Mouse (Mus musculus): ENCODE measurements at regions not wholly inside any gene's neighbourhood (a gene's known extent, or its start where the extent isn't known, plus 50 kb on each side); places are given as distances from the start of the nearest gene placed in this dataset.

- Histone ChIP-seq H3K9me3 (ENCODE audit: low read length) (no peaks in the 10 kb centered on the region), H3K4me3 (ENCODE audit: low read depth, low read length) (no peak overlapping the region), H3K27me3 (ENCODE audit: insufficient read depth, low read length) (no peaks in the 10 kb centered on the region), H3K4me2 (ENCODE audit: low read depth, low read length) (no peak overlapping the region), H3K27ac (ENCODE audit: low read depth) (no peak overlapping the region), H3K4me1 (ENCODE audit: insufficient read depth) (no peaks in the 10 kb centered on the region), H3K9ac (replicated peaks) (no peak overlapping the region), H3K36me3 (replicated peaks; ENCODE audit: insufficient read depth, low read length) (no peaks in the 10 kb centered on the region)
- WGBS (ENCODE audit: insufficient replicate concordance): 76% methylated on average over 2 of the region's 2 CpGs
- TF ChIP-seq CTCF (IDR thresholded peaks at IDR 0.05; ENCODE audit: low read depth) (no peak), EP300 (IDR thresholded peaks at IDR 0.05; ENCODE audit: low read depth) (no peak)
- ATAC-seq: no peak
- no peak for DNase-seq
Observed at GRCm38 (mm10) chr12:68728882-68729281, 430.1 kb downstream of the Rps29 start.

DNA sequence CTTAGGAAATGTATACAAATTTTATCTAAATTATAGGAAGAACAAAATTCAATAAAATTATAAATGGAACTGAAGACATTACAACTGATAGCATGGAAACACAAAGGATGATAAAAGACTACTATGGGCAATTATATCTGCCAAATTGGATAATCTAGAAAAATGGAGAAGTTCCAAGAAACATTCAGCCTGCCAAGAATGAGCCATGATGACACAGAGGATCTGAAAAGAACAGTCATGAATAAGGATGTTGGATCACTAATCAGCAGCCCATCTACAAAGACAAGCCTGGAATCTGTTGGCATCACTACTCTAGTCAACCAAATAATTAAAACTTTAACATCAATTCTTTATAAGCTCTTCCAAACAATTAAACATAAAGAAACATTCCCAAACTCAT is 440.0 kb downstream of the Rps29 start:
- H3K36me3 ChIP-seq (replicated peaks; ENCODE audit: insufficient read depth, low read length): no peaks in the 10 kb centered on the region
- H3K4me3 ChIP-seq (ENCODE audit: low read depth, low read length): no peak overlapping the region
- ATAC-seq (no peak), DNase-seq (no peak)
- no peak overlapping the region for H3K9ac ChIP-seq (replicated peaks)
- H3K4me2 ChIP-seq (ENCODE audit: low read depth, low read length): no peak overlapping the region
- H3K27me3 ChIP-seq (ENCODE audit: insufficient read depth, low read length): no peaks in the 10 kb centered on the region
- H3K4me1 ChIP-seq (ENCODE audit: insufficient read depth): no peaks in the 10 kb centered on the region
- TF ChIP-seq EP300 (IDR thresholded peaks at IDR 0.05; ENCODE audit: low read depth) (no peak), CTCF (IDR thresholded peaks at IDR 0.05; ENCODE audit: low read depth) (no peak)
- no peak overlapping the region for H3K27ac ChIP-seq (ENCODE audit: low read depth)
- H3K9me3 ChIP-seq (ENCODE audit: low read length): no peaks in the 10 kb centered on the region

DNA sequence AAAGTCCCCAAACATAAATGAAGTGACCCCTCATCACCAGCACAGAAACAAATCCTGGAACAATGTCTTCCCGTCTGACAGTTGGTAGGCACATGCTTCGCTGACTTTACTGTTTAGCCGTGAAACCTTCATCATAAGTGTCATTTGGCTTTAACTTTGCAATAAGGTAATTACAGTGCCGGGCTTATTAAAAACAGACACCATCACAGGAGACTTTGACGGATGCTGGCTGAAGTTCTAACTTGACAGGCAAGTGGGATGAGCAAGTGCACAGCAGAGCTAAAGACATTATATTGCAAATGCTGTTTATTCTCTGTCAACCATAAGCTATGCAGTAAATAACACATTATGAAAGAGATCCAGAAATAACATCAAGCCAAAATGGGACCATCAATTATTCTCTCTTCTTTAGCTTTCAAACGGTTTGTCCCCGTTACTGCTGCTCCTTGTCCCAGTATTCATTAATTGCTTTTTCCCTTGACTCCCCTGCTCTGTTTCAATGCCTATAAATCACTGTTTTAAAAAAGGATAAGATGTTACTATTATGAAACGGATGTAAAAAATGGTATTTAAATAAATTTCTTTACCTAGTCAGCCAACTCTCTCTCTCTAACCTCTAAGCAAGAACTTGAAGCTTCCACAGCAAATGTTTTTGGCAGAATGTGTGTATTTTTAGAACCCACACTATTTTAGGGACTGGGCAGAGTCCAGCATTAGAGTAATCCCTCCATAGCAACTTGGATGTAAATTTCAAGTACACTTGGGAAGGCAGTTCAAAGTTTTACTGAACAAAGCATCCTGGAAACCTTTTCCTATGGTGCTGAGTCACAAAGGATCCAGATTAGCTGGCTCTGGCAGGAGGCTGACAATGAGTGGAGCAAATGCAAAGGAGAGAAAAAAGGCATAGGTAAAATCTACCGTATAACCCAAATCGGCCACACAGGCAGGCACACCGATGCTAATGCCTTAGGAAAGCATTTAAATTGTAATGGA is 464.4 kb downstream of the Rps29 start:
- no peak overlapping the region for H3K4me3 ChIP-seq (ENCODE audit: low read depth, low read length)
- 78% methylated on average over 11 of the region's 11 CpGs for WGBS (ENCODE audit: insufficient replicate concordance)
- no peaks in the 10 kb centered on the region for H3K27me3 ChIP-seq (ENCODE audit: insufficient read depth, low read length)
- H3K9me3 ChIP-seq (ENCODE audit: low read length): no peaks in the 10 kb centered on the region; the same call in 1 of the 2 replicates
- DNase-seq: no peak
- no peak for TF ChIP-seq EP300 (IDR thresholded peaks at IDR 0.05; ENCODE audit: low read depth)
- TF ChIP-seq CTCF (IDR thresholded peaks at IDR 0.05; ENCODE audit: low read depth): no peak
- H3K4me1 ChIP-seq (ENCODE audit: insufficient read depth): no peaks in the 10 kb centered on the region
- H3K27ac ChIP-seq (ENCODE audit: low read depth): no peak overlapping the region
- no peak overlapping the region for H3K9ac ChIP-seq (replicated peaks)
- ATAC-seq: no peak
- H3K4me2 ChIP-seq (ENCODE audit: low read depth, low read length): no peak overlapping the region
- no peaks in the 10 kb centered on the region for H3K36me3 ChIP-seq (replicated peaks; ENCODE audit: insufficient read depth, low read length)

DNA sequence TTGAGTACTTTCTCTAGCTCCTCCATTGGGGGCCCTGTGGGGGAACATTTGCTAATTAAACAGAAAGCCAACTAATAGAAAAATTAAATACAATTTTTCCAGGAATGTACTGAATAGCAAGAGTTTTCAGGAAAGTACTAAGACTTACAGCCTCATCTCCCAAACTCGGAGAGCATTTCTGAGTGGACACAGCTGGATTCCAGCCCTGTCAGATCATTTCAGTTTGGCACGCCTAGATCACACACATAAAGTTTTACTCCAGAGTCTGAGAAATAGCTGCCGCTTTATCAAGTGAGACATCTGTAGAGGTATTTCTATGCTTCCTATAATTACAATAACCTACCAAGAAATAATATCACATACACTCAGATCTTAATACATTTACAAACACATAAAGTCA is 470.7 kb downstream of the Rps29 start:
- Histone ChIP-seq H3K9me3 (ENCODE audit: low read length) (no peaks in the 10 kb centered on the region; the same call in 1 of the 2 replicates), H3K36me3 (replicated peaks; ENCODE audit: insufficient read depth, low read length) (no peaks in the 10 kb centered on the region), H3K27me3 (ENCODE audit: insufficient read depth, low read length) (no peaks in the 10 kb centered on the region), H3K4me2 (ENCODE audit: low read depth, low read length) (no peak overlapping the region), H3K4me1 (ENCODE audit: insufficient read depth) (no peaks in the 10 kb centered on the region), H3K27ac (ENCODE audit: low read depth) (no peak overlapping the region), H3K4me3 (ENCODE audit: low read depth, low read length) (no peak overlapping the region), H3K9ac (replicated peaks) (no peak overlapping the region)
- WGBS (ENCODE audit: insufficient replicate concordance): 81% methylated on average over 3 of the region's 3 CpGs
- no peak for DNase-seq
- TF ChIP-seq CTCF (IDR thresholded peaks at IDR 0.05; ENCODE audit: low read depth): no peak
- TF ChIP-seq EP300 (IDR thresholded peaks at IDR 0.05; ENCODE audit: low read depth): no peak
- ATAC-seq: no peak

- DNase-seq (no peak), ATAC-seq (no peak)
- Histone ChIP-seq H3K4me1 (ENCODE audit: insufficient read depth) (no peaks in the 10 kb centered on the region), H3K9ac (replicated peaks) (no peak overlapping the region), H3K9me3 (ENCODE audit: low read length) (no peaks in the 10 kb centered on the region), H3K36me3 (replicated peaks; ENCODE audit: insufficient read depth, low read length) (no peaks in the 10 kb centered on the region), H3K4me3 (ENCODE audit: low read depth, low read length) (no peak overlapping the region), H3K4me2 (ENCODE audit: low read depth, low read length) (no peak overlapping the region), H3K27me3 (ENCODE audit: insufficient read depth, low read length) (no peaks in the 10 kb centered on the region), H3K27ac (ENCODE audit: low read depth) (no peak overlapping the region)
- TF ChIP-seq EP300 (IDR thresholded peaks at IDR 0.05; ENCODE audit: low read depth) (no peak), CTCF (IDR thresholded peaks at IDR 0.05; ENCODE audit: low read depth) (no peak)
- 59% methylated on average over 1 of the region's 1 CpGs for WGBS (ENCODE audit: insufficient replicate concordance)
Observed at GRCm38 (mm10) chr12:68683897-68684296, 475.1 kb downstream of the Rps29 start.

DNA sequence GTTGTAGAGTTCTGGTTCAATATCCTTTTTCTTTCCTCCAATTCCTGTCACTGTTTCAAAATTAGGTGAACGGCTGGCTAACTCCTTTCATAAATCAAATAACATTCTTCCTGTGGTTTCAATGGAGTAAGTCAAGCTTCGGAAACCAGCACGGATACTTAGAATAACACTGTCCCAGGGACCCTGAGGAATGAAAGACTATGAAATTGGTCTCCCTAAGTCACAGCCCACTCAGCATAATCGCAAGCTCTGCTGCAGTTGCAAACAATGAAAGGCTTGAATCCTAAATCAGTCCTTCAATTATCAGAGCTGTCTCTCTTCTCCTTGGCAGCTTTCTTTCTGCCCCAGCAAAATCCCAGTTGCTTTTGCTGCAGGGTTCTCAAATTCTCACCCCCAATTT is 475.8 kb downstream of the Rps29 start:
- no peaks in the 10 kb centered on the region for H3K36me3 ChIP-seq (replicated peaks; ENCODE audit: insufficient read depth, low read length)
- no peak overlapping the region for H3K4me2 ChIP-seq (ENCODE audit: low read depth, low read length)
- H3K4me3 ChIP-seq (ENCODE audit: low read depth, low read length): no peak overlapping the region
- no peaks in the 10 kb centered on the region for H3K27me3 ChIP-seq (ENCODE audit: insufficient read depth, low read length)
- H3K27ac ChIP-seq (ENCODE audit: low read depth): no peak overlapping the region
- no peak for ATAC-seq
- DNase-seq: no peak
- H3K9ac ChIP-seq (replicated peaks): no peak overlapping the region
- no peaks in the 10 kb centered on the region for H3K9me3 ChIP-seq (ENCODE audit: low read length)
- TF ChIP-seq CTCF (IDR thresholded peaks at IDR 0.05; ENCODE audit: low read depth): no peak
- no peak for TF ChIP-seq EP300 (IDR thresholded peaks at IDR 0.05; ENCODE audit: low read depth)
- no peaks in the 10 kb centered on the region for H3K4me1 ChIP-seq (ENCODE audit: insufficient read depth)
- WGBS (ENCODE audit: insufficient replicate concordance): 53% methylated on average over 4 of the region's 4 CpGs
